Mouse (Mus musculus): ENCODE measurements around the gene Olfr286. TPM values are rescaled to one million over a fixed set of nuclear protein-coding genes. Genes with fewer than 3 reads are reported as not detected.

The Olfr286 gene
- total RNA-seq, 1 experiment from 2014 or later, result not detected

Other genes starting within 250 kb of the Olfr286 start
- not detected in 2 replicates for gene Col2a1, start 229.8 kb downstream of the Olfr286 start, total RNA-seq (2017)
- 2.2 and 2.6 TPM in 2 replicates for gene Pfkm, start 141.9 kb downstream of the Olfr286 start, total RNA-seq (2017)
- gene Senp1, start 140.7 kb downstream of the Olfr286 start, total RNA-seq (2017), result 57.2 and 67.4 TPM in 2 replicates
- gene Asb8, start 68.8 kb downstream of the Olfr286 start, total RNA-seq (2017), result 18.9 and 21.8 TPM in 2 replicates
- gene Ccdc184, start 67.3 kb downstream of the Olfr286 start, total RNA-seq (2017), result not detected in 2 replicates
- not detected in 2 replicates for gene Olfr288, start 38.9 kb downstream of the Olfr286 start, total RNA-seq (2017)
- not detected in 2 replicates for gene Gm44579, start 13.5 kb downstream of the Olfr286 start, total RNA-seq (2017)
- gene Olfr287, start 13.4 kb downstream of the Olfr286 start, total RNA-seq (2017), result not detected in 2 replicates
- not detected in 2 replicates for gene H1fnt, start 22.8 kb upstream of the Olfr286 start, total RNA-seq (2017)
- 0.12 TPM in 1 of 2 replicates, not detected in the other for gene Zfp641, start 61.7 kb upstream of the Olfr286 start, total RNA-seq (2017)
- not detected in 2 replicates for gene Olfr285, start 82.9 kb upstream of the Olfr286 start, total RNA-seq (2017)
- not detected in 2 replicates for gene Olfr284, start 106.5 kb upstream of the Olfr286 start, total RNA-seq (2017)
- gene Olfr283, start 146.5 kb upstream of the Olfr286 start, total RNA-seq (2017), result not detected in 2 replicates
- not detected in 2 replicates for gene Olfr282, start 196.8 kb upstream of the Olfr286 start, total RNA-seq (2017)
- gene Olfr281, start 218.1 kb upstream of the Olfr286 start, total RNA-seq (2017), result 0.12 TPM in 1 of 2 replicates, not detected in the other
- gene OR5BS1P, start 235.4 kb upstream of the Olfr286 start, total RNA-seq (2017), result not detected in 2 replicates
- gene Lalba, start 248.3 kb upstream of the Olfr286 start, total RNA-seq (2017), result not detected in 2 replicates